Mouse (Mus musculus) megakaryocyte progenitor cell, adult 5-6 weeks (primary cell): ENCODE measurements around the gene Klhl29. TPM values are rescaled to one million over a fixed set of nuclear protein-coding genes. Genes with fewer than 3 reads are reported as not detected.

Source experiments
- ATAC-seq: replicated peaks from 2 replicates; pipeline ENCODE4 v1.8.0; 2016; ENCODE audit warnings: mild to moderate bottlenecking, moderate TSS enrichment, inconsistent platforms; ENCODE audit not compliant: poor library complexity
- total RNA-seq, 2 experiments: library from RNA; stranded (forward) in 1 of 2; stranded (reverse) in 1 of 2; fragments of 157-497, 149-512 nt in 1 of 2; fragments of 200-1000 nt in 1 of 2; gene quantifications; 2 replicates each; pipeline versions ENCODE4 v1.2.3 to v1.2.4; 2015 to 2017

Klhl29 gene
- total RNA-seq, 2 experiments from 2014 or later = not detected

GRCm38 (mm10) chr12:5142776-5143175 is 232.7 kb downstream of the Klhl29 start:
- peak; percentile 61; the same call in 1 of the 2 replicates for ATAC-seq

GRCm38 (mm10) chr12:5141040-5141439 is 234.4 kb downstream of the Klhl29 start:
- no peak for ATAC-seq

- no peak for ATAC-seq
Measured at GRCm38 (mm10) chr12:5139302-5139701, 236.2 kb downstream of the Klhl29 start.

- peak; percentile 76 for ATAC-seq
Measured at GRCm38 (mm10) chr12:5136300-5136699, 239.2 kb downstream of the Klhl29 start.

GRCm38 (mm10) chr12:5129190-5129589 is 246.3 kb downstream of the Klhl29 start:
- ATAC-seq = no peak

- no peak for ATAC-seq
Measured at GRCm38 (mm10) chr12:5125907-5126306, 249.6 kb downstream of the Klhl29 start.

GRCm38 (mm10) chr12:5122972-5123371 is 252.5 kb downstream of the Klhl29 start:
- no peak for ATAC-seq

- no peak for ATAC-seq
Measured at GRCm38 (mm10) chr12:5120249-5120648, 255.2 kb downstream of the Klhl29 start.

DNA sequence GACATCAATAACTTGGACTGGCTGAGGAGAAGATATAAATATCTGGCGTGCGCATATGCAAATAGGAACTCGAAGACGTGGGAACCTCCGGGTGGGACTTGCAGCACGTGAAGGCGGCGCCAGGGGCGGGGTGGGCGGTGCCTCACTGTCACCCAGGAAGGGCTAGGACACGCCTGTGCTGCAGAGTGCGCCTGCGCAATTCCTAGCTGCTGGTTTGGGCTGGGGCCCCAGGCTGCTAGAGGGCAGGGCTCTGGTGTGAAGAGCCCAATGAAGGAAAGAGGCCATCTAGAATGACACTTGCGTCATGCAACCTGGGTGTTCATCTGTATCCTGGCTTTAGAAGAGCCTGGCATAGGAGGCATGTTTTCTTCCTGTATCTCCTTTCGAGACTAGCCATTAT is 255.8 kb downstream of the Klhl29 start:
- ATAC-seq = peak; percentile 69

GRCm38 (mm10) chr12:5119286-5119685 is 256.2 kb downstream of the Klhl29 start:
- no peak for ATAC-seq

- no peak for ATAC-seq
Measured at GRCm38 (mm10) chr12:5116605-5117004, 258.9 kb downstream of the Klhl29 start.

DNA sequence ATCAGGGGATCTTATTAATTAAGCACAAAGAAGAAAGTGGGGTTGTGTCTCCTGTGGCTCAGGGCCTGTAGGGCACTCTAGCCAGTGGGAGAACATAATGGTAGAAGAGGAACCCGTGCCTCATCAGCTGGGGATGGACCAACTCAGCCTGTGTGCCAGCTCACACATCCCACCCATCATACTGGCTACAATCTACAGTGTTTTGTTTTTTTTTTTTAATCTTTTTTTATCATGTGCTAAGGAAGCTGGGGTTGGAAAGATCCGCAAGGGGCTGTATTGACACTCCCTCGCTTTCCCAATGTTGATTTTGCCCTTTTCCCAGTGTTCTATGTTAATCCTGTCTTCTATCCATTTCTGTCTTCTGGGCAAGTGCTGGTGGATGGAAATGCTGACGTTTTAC is 260.9 kb downstream of the Klhl29 start:
- no peak for ATAC-seq

DNA sequence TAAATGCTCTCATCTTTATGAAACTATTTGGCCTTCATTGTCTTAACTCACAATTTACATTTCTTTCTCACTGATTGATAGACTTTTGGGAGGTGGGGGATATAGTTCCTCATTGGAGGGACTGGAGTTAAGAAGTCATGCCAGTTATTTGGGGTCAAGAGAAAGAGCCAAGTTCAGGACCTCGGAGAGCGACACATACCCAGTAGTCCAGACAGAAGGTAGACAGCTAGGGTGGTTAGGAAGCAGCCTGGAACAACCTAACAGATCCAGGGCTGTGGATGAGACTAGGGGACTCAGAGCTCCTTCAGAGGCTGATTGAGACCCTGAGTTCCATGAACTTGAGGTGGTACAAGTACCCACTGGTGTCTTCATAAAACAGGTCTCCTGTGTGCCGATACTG is 264.1 kb downstream of the Klhl29 start:
- ATAC-seq = 0 out of 2 replicates have a peak, but pooled peaks have one; percentile 9

GRCm38 (mm10) chr12:5108613-5109012 is 266.9 kb downstream of the Klhl29 start:
- no peak for ATAC-seq

DNA sequence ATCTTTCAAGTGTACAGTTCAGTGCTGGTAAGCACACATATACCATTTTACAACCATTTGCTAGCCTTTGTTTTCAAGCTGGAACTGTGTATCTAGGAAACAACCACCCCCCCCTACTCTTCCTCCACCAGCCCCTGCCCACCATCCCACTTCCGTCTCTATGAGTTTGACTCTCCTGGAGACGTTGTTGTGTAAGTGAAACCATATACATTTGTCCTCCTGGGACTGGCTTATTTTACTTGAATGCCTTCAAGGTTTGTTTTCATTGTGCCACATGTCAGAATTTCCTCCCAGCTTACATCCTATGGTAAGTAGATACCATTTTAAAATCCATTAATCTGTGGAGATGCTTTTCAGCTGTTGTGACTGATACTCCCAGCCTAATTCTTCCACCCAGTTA is 267.7 kb downstream of the Klhl29 start:
- no peak for ATAC-seq

- ATAC-seq = no peak
Measured at GRCm38 (mm10) chr12:5104422-5105052, 270.9 kb downstream of the Klhl29 start.

- ATAC-seq = no peak
Measured at GRCm38 (mm10) chr12:5101411-5102024, 274.0 kb downstream of the Klhl29 start.

DNA sequence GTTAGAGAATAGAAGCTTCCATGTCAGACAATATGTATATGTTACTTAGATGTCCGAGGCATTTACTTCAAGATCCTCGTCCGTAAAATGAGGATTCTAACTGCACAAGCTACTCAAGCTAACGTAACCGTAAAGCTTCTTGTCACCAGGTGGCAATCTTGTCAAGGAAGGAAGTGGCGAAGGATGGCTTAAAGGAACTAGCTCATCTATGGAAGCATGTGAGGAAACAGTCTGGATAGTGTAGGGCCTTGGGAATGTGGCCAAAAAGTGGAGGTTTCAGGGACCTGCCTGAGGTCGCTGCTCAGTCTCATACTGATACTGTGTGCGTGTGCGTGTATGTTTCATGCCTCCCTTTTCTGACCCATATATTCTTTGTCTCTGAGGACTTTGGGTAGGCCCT is 275.9 kb downstream of the Klhl29 start:
- no peak for ATAC-seq

DNA sequence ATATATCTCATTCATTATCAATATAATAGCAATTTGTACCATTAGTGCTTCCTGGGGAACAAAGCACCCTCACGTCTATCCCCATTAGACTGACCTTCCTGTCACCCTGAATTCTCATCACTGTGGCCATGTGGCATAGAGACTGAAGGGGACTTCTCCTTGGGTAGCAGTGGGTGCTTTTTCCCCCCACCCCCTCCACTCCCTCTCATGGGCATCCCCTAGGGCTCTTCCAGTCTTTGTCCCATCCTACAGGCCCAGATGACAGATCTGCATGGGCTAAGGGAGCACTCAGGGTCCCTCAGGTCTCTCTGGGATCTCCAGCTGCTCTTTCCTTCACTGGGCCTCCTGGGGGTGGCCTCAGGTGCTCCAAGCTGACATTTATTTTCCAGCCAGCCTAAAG is 286.8 kb downstream of the Klhl29 start:
- ATAC-seq = no peak

DNA sequence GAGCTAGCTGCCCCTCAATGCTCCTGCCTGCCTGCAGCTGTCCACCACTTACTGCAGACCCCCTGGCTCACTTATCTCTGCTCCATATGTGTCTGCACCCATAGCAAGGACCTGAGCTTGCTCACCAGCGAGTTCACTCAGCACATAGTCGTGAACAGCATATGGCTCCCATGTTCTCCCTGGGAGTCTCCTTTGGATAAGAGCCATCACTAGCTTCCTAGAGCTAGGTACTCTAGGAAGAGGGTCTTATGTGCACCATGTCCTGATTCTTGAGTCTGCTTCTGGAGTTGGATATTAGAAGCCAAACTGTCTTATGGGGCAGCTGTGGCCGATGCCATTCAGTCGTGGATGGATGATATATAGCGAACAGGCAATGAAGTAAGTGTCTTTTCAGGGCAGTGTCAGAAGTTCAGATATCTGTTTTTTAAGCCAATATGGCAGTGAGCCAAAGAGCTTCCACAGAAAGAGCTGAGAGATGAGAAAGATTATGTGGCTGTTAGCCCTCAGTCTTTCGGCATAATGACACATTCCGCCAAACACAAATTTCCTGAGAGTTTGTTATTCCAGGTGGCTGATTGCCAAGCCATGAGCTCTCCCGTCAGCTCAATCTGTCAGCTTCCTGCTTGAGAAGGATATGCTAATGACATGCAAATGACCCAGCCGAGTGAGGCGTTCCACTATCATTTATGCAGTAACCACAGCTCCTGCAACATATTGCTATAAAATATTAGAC is 287.5 kb downstream of the Klhl29 start:
- no peak for ATAC-seq

DNA sequence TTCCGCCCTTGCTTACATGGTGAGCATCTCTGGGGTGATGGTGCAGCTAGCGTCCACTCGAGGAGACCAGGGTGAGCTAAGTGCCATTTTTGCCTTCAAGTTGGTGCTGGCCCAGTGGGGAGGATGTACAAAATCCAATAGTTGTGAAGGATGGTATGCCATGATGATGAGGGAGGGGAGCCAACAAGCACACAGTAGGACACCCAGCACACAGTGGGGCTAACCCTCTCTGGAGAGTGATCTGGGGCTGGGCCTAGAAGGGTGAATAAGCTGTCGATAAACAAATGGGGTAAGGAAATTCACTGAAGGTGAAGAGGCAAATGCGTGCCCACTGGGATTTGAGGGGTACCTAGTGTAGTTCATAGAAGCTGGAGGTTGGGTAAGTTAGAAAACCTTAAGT is 290.8 kb downstream of the Klhl29 start:
- ATAC-seq = no peak

DNA sequence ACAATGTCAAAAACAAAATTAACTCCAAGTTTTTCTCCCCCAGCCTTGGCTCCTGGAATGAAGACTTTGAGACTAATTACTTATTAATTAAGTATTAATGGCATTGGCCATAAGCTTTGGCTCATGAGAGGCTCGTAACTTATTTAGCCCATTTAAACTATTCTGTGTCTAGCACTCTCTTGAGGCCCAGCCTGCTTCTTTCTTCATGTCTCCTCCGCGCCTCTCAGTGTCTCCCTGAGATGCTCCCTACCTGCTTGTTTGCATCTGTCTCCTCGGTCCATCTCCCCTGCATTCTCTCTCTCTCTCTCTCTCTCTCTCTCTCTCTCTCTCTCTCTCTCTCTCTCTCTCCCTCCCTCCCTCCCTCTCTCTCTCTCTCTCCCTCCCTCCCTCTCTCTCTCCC is 294.0 kb downstream of the Klhl29 start:
- ATAC-seq = no peak
